Mouse (Mus musculus): Measurements from ENCODE around the gene Sox8. TPM values are rescaled to one million over a fixed set of nuclear protein-coding genes. Genes with fewer than 3 reads are reported as not detected.

The Sox8 gene
- polyA plus RNA-seq, 1 experiment from 2014 or later = 0.79 TPM

- DNase-seq (no peak), ATAC-seq (ENCODE audit: insufficient read depth) (no peak)
- H3K4me3 ChIP-seq (ENCODE audit: low read depth, low read length) = no peak overlapping the region
- 52% methylated on average over 3 of the region's 3 CpGs for WGBS
- no peak overlapping the region for H3K4me2 ChIP-seq
- H3K36me3 ChIP-seq (ENCODE audit: insufficient read depth) = no peaks in the 10 kb centered on the region
- H3K27me3 ChIP-seq (ENCODE audit: insufficient read depth, low read length) = peaks cover 23% of the 10 kb centered on the region
- H3K9ac ChIP-seq = no peak overlapping the region
- no peak for TF ChIP-seq CTCF (IDR thresholded peaks at IDR 0.05; ENCODE audit: low read depth)
- H3K27ac ChIP-seq (ENCODE audit: low read depth) = no peak overlapping the region
- H3K4me1 ChIP-seq (ENCODE audit: insufficient read depth) = no peaks in the 10 kb centered on the region
- H3K9me3 ChIP-seq (ENCODE audit: low read depth, low read length) = no peaks in the 10 kb centered on the region
These were observed 15.3 kb downstream of the Sox8 start for GRCm38 (mm10) chr17:25555159-25555558.

GRCm38 (mm10) chr17:25551313-25551712 is 19.2 kb downstream of the Sox8 start:
- H3K27ac ChIP-seq (ENCODE audit: low read depth) = no peak overlapping the region
- H3K9me3 ChIP-seq (ENCODE audit: low read depth, low read length) = no peaks in the 10 kb centered on the region
- H3K4me1 ChIP-seq (ENCODE audit: insufficient read depth) = no peaks in the 10 kb centered on the region
- DNase-seq (no peak), ATAC-seq (ENCODE audit: insufficient read depth) (no peak)
- H3K36me3 ChIP-seq (ENCODE audit: insufficient read depth) = no peaks in the 10 kb centered on the region
- H3K4me2 ChIP-seq = no peak overlapping the region
- peaks cover 13% of the 10 kb centered on the region for H3K27me3 ChIP-seq (ENCODE audit: insufficient read depth, low read length)
- 79% methylated on average over 11 of the region's 11 CpGs for WGBS
- no peak for TF ChIP-seq CTCF (IDR thresholded peaks at IDR 0.05; ENCODE audit: low read depth)
- H3K4me3 ChIP-seq (ENCODE audit: low read depth, low read length) = no peak overlapping the region
- no peak overlapping the region for H3K9ac ChIP-seq

- TF ChIP-seq CTCF (IDR thresholded peaks at IDR 0.05; ENCODE audit: low read depth) = no peak
- Histone ChIP-seq H3K4me1 (ENCODE audit: insufficient read depth) (no peaks in the 10 kb centered on the region), H3K9ac (no peak overlapping the region), H3K27ac (ENCODE audit: low read depth) (no peak overlapping the region), H3K27me3 (ENCODE audit: insufficient read depth, low read length) (no peaks in the 10 kb centered on the region), H3K36me3 (ENCODE audit: insufficient read depth) (no peaks in the 10 kb centered on the region), H3K4me3 (ENCODE audit: low read depth, low read length) (no peak overlapping the region), H3K9me3 (ENCODE audit: low read depth, low read length) (no peaks in the 10 kb centered on the region), H3K4me2 (no peak overlapping the region)
- 84% methylated on average over 5 of the region's 5 CpGs for WGBS
- no peak for DNase-seq
- no peak for ATAC-seq (ENCODE audit: insufficient read depth)
These were observed 20.5 kb downstream of the Sox8 start for GRCm38 (mm10) chr17:25550020-25550419.

- Histone ChIP-seq H3K9me3 (ENCODE audit: low read depth, low read length) (no peaks in the 10 kb centered on the region), H3K27ac (ENCODE audit: low read depth) (no peak overlapping the region), H3K36me3 (ENCODE audit: insufficient read depth) (no peaks in the 10 kb centered on the region), H3K4me1 (ENCODE audit: insufficient read depth) (no peaks in the 10 kb centered on the region), H3K9ac (no peak overlapping the region), H3K4me2 (no peak overlapping the region), H3K4me3 (ENCODE audit: low read depth, low read length) (no peak overlapping the region), H3K27me3 (ENCODE audit: insufficient read depth, low read length) (no peaks in the 10 kb centered on the region)
- no peak for ATAC-seq (ENCODE audit: insufficient read depth)
- no peak for TF ChIP-seq CTCF (IDR thresholded peaks at IDR 0.05; ENCODE audit: low read depth)
- DNase-seq = no peak
- 32% methylated on average over 3 of the region's 3 CpGs for WGBS
These were observed 23.5 kb downstream of the Sox8 start for GRCm38 (mm10) chr17:25547026-25547425.

GRCm38 (mm10) chr17:25541768-25542167 is 28.7 kb downstream of the Sox8 start:
- H3K27me3 ChIP-seq (ENCODE audit: insufficient read depth, low read length) = no peaks in the 10 kb centered on the region
- H3K9me3 ChIP-seq (ENCODE audit: low read depth, low read length) = no peaks in the 10 kb centered on the region
- no peak overlapping the region for H3K4me2 ChIP-seq
- H3K9ac ChIP-seq = no peak overlapping the region
- H3K27ac ChIP-seq (ENCODE audit: low read depth) = no peak overlapping the region
- no peak for TF ChIP-seq CTCF (IDR thresholded peaks at IDR 0.05; ENCODE audit: low read depth)
- no peak overlapping the region for H3K4me3 ChIP-seq (ENCODE audit: low read depth, low read length)
- DNase-seq = no peak
- no peaks in the 10 kb centered on the region for H3K4me1 ChIP-seq (ENCODE audit: insufficient read depth)
- no peak for ATAC-seq (ENCODE audit: insufficient read depth)
- no peaks in the 10 kb centered on the region for H3K36me3 ChIP-seq (ENCODE audit: insufficient read depth)
- WGBS = 78% methylated on average over 4 of the region's 4 CpGs

GRCm38 (mm10) chr17:25540731-25541130 is 29.8 kb downstream of the Sox8 start:
- Histone ChIP-seq H3K9ac (no peak overlapping the region), H3K4me1 (ENCODE audit: insufficient read depth) (no peaks in the 10 kb centered on the region), H3K4me3 (ENCODE audit: low read depth, low read length) (no peak overlapping the region), H3K27me3 (ENCODE audit: insufficient read depth, low read length) (no peaks in the 10 kb centered on the region), H3K36me3 (ENCODE audit: insufficient read depth) (no peaks in the 10 kb centered on the region), H3K9me3 (ENCODE audit: low read depth, low read length) (no peaks in the 10 kb centered on the region), H3K27ac (ENCODE audit: low read depth) (no peak overlapping the region), H3K4me2 (no peak overlapping the region)
- no peak for TF ChIP-seq CTCF (IDR thresholded peaks at IDR 0.05; ENCODE audit: low read depth)
- 63% methylated on average over 5 of the region's 5 CpGs for WGBS
- DNase-seq (no peak), ATAC-seq (ENCODE audit: insufficient read depth) (no peak)

GRCm38 (mm10) chr17:25538945-25539875 is 31.3 kb downstream of the Sox8 start:
- Histone ChIP-seq H3K4me1 (ENCODE audit: insufficient read depth) (no peaks in the 10 kb centered on the region), H3K9me3 (ENCODE audit: low read depth, low read length) (no peaks in the 10 kb centered on the region), H3K4me2 (peak overlapping the region; percentile 45), H3K36me3 (ENCODE audit: insufficient read depth) (no peaks in the 10 kb centered on the region), H3K27ac (ENCODE audit: low read depth) (no peak overlapping the region), H3K9ac (peak overlapping the region; percentile 13; the same call in 1 of the 2 replicates), H3K4me3 (ENCODE audit: low read depth, low read length) (no peak overlapping the region), H3K27me3 (ENCODE audit: insufficient read depth, low read length) (no peaks in the 10 kb centered on the region)
- WGBS = 21% methylated on average over 27 of the region's 27 CpGs
- ATAC-seq (ENCODE audit: insufficient read depth) (peak; percentile 58; the same call in 1 of the 2 replicates), DNase-seq (peak; percentile 48)
- TF ChIP-seq CTCF (IDR thresholded peaks at IDR 0.05; ENCODE audit: low read depth) = no peak
